Mouse (Mus musculus) heart, postnatal 0 days (tissue): ENCODE measurements around the gene Arfgap1.

Experiments
- CTCF ChIP-seq: IDR thresholded peaks from 2 replicates; pipeline ENCODE4 v1.5.1; 2016; ENCODE audit warnings: antibody characterized with exemption, control low read depth, low read depth
- EP300 ChIP-seq: IDR thresholded peaks from 2 replicates; pipeline ENCODE4 v1.6.1; 2016; ENCODE audit warnings: antibody characterized with exemption, low read depth

DNA sequence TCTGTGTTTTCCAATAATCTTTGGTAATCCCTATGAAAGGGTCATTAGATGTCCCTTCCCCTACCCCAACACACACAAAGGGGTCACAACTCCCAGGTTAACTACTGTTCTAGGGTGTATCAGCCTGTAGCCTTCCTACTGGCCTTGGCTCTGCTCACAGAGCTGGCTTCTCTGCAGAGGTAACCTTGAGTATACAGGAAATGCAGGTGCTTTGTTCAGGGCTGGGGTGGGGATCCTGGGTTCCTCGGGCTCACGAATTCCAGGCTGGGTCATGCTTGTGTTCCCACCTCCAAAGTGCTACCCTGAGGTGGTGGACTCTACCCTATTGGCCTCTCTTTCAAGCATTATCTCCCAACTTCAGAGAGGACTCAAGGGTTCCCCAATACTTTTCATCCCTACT lies 18.6 kb downstream of the Arfgap1 start:
- TF ChIP-seq CTCF (no peak), EP300 (no peak)
